Mouse (Mus musculus) retina, postnatal 7 days (tissue): ENCODE measurements around the gene Stom.

Source experiments
- DNase-seq: peaks from one replicate; pipeline ENCODE4 v3.0.0-alpha.2; 2012; ENCODE audit warnings: low read depth, low spot score

The Stom gene

DNA sequence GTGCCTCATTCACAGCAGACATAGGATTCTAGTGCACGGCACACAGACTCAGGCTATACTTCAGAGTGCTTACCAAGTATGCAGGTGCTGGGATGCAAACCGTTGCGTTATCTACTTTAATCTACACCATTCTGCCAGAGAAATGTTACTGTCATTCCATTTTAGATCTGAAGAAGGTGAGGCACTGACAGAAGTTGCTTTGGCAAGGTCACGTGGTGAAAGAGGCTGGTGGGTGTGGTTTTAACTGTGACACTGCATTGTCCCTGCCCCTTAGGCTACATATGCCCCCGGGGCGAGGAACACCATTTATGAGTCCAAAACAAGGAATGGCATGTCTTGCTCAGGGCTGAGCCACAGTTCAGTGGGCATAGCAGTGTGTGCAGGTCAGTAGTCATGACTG is 63.9 kb downstream of the Stom start:
- no peak for DNase-seq

DNA sequence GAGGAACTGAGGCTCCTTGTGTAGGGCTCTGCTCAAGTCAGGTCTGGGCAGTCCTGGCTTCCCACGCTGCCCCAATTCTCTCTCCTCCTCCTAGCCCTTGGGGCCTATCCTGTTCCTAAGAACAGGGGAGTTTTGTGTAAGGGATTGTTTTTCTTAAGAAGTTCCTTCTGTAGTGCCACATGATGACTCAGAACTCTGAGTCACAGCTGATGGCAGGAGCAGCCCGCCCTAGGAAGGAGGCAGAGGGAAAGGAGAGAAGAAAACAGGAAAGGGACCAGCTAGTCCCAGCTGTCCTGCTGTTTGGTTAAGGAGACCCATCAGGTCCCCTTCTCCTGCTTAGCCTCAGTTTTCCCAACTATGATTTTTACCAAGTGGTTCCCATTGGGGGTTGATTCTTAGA is 65.0 kb downstream of the Stom start:
- no peak for DNase-seq

DNA sequence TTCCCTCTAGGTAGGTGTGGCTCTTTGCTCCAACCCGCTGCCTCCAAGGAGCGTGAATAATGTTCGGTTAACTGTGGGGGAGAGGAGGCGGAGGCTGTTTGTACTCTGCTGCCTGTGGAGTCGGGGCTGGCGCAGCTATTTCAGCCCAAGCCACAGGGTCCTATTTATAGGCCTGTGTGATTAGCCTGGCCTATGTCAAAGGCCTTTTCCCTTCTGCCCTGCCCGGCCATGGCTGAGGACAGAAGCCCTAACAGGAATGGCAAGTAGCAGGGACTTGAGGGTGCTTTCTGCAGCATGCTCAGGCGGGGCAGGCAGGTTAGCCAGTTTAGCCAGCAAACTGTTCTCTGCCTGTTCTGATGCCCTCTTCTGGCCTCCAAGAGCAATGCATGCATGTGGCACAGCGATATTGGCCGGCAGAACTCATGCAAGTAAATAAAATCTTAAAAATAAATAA is 66.2 kb downstream of the Stom start:
- DNase-seq: no peak

DNA sequence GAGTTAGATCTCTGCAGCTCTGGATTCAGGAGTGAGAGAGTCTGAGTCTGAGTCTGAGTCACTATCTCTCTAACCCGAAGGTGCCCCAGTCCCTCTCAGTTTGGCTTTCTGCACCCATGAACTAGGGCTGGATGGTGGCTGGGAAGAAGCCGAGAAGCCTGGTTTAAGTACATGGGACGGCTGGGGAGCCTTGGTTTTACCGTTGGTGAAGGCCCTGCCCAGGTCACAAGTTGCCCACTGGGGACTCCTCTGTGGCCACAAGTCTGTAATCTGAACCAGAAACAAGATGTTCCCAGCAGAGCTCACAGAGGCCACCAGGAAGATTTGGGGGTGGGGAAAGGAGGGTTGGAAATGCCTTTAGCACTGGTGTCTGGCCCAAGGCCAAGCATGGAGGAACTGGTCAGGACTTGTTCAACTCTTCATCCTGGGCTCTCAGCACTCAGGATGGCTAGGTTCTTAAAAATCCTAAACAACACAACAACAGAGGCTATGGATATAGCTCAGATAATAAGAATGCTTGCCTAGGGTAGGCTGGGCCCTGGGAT is 67.0 kb downstream of the Stom start:
- no peak for DNase-seq

DNA sequence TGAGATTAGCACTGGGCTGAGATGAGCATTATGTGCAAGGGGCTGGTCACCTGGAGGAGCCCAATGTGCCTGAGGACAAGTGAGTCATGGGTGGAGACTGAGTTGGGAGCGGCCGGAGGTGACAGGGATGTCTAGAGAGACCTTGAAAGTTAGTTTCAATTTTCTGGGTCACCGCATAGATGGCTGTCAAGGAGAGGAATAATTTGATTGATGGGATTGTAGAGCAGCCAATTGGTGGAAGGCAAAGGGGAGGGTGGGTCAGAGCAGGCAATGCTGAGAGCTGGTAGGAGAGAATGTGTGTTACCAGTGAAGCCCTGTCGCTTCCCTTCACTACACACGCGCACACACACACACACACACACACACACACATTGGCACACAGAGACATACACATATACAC is 67.6 kb downstream of the Stom start:
- DNase-seq: no peak

DNA sequence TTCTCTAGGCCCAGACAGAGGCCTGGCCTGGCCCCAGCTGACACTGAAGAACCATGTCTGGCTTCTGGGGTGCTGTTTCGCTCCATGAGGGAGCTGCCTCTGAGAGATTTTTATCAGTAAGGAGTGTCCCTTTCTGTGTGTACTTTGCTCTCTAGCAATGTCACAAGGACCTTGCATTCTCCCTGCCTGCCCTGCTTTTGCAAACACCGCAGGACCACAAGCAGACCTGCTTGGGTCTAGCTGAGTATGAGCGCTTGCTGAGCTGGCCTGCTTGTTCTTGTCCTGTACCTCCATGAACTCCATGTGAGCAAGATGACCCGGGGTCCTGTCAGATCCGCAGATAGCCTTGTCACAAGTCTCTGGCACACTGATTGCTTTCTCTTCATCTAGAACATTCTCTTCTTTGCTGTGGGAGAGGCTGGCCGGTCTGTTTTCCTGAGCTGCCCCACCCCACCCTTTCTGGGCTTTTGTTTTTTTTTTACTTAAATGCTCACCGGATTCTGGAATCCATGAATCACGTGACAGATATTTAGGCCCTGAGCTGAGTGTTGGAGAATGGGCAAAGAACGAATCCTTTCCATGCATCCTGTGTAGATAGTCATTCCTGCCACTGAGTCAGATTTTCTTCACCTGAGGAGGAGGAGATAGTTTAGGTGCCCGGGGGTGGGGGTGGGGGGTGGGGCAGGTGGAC is 68.8 kb downstream of the Stom start:
- no peak for DNase-seq

DNA sequence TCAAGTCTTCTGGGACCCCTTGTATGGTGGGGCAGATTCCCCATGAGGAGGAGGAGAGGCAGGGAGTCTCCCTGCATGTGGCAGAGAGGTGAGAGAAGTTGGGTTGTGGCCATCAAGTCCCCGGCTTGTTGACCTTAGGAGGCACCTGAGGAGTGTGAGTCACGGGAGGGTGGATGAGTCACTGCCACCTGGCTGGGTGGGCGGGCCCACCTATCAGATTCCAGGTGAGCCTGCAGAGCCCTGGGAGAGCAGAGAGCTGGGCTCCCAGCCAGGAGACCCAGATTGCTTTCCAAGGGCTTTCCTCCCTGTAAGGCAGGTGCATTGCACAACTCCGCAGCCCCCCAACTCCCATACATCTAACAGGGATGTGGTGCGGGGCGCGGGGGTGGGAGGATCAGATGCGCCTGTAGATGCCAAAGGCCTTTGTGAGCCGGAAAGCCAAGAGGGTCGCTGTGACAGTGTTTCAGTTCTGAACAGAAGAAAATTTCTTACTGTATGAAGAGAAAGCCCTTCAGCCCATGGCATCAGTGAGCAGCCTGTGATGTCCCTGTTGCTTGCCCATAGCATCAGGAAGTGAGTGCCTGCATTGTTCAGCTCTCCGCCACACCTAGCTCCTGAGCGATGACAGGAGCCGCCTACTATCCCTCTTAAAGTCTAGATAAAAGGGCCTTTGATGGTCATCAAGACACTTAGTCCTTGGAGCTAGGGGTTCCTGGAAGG is 69.5 kb downstream of the Stom start:
- DNase-seq: no peak

DNA sequence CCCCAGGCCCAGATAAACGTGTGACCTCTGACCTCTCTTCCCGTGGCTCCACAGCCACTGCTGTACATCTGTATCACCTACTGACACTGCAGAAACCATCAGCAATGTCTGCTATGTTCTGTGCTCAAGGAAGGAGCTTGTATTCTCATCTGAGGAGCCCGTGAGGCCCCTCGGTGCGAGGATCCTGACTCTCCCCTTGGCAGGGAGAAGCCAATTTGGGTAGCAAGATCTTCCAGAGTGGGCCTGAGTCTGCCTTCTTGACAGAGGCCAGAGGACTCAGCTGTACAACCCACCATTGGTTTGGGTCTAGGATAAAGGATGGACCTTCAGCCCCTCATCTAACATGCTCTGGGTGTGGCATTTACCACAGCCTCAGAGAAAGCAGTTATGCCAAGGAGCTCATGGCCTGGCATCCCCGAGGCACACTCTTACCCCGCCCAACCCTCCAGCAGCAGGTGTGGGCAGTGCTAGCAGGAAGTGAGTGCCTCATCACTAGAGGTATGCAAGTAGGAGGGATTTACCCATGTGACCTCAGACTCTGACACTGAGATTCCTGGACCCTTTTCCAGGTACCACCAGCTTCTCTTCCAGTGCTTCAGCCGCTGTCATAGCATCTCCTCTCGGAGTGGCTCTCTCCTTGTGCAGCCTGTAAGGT is 70.4 kb downstream of the Stom start:
- DNase-seq: no peak

DNA sequence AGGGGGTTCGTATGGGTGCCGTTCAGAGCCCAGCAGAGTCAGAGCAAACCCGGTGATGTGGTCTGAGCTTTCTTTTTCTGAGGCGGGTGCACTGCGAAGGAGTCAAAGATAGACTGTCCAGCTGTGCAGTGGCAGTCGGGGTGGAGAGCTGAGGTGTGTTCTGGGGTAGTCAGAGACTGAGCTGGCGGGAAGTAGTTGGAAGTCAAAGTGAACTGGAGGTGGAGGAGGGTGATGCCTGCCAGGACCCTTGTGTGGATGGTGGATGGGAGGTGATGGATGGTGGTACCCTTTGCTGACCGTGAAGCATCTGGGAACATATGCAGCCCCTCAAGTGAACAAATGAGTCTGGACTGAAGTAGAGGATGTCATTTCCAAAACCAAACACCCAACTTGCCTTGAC is 71.0 kb downstream of the Stom start:
- no peak for DNase-seq

DNA sequence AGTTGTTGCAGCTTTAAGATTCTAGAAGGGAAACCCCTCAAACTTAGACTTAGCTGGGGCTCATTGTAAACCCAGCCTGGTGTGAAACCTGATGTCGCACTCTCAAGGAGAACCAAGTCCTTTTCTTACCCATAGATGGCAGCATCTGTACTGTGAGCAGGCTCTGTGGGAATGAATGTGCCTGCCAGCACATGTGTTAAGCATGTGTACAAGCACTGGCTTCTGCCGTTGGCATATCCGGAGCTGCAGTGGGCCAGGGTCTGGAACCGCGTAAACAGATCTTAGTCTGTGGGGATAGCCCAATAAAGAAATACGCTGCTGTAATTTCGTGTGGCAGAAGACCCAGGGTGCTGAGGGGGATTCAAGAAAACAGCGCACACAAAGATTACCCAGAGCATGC is 71.5 kb downstream of the Stom start:
- no peak for DNase-seq

DNA sequence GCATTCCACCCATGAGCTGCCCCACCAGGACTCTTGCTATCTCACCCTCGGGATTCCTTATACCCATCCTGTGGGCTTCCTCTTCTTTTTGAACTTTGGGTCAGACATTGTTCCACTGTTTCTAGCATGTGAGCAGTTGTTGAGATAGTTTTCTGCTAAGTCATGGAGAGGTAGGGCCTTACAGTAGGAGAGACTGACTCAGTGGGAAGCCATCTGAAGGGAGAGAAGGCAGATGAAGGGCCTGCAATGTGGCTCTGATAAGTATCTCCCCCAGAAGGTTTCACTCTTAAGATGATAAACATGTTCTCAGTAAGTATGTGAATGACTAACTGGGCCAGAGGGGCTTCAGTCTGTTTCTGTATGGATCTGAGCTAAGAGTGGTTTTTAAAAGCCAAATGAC is 72.7 kb downstream of the Stom start:
- no peak for DNase-seq
